Mouse (Mus musculus) liver, embryonic 13.5 days (tissue): ENCODE results near the gene Keap1. TPM values are rescaled to one million over a fixed set of nuclear protein-coding genes. Genes with fewer than 3 reads are reported as not detected.
A peak's percentile ranks its signal among the peaks of the same experiment; 100 is the strongest.
"Not testable (repeated sequence)": the region's sequence is repeated elsewhere in the genome, so short reads cannot be mapped to it uniquely, and the experiment has no call there.

ENCODE experiments used
- ATAC-seq: fragments of 200-750 bp; cut with Nextera tagmentation; 2 replicates; pipeline ENCODE4 v1.8.0; 2017; ENCODE audit warnings: low read depth, mild to moderate bottlenecking, moderate number of reproducible peaks, moderate library complexity
- DNase-seq: peaks from one replicate; pipeline ENCODE4 v3.0.0; 2022
- H3K27ac ChIP-seq: fragments of 300-500 bp; sonication (generic); 2 replicates; pipeline ENCODE4 v1.5.1; 2015; ENCODE audit warnings: moderate library complexity, mild to moderate bottlenecking, inconsistent platforms
- H3K27me3 ChIP-seq: fragments of 300-500 bp; sonication (generic); 2 replicates; pipeline ENCODE4 v1.6.1; 2015; ENCODE audit warnings: mild to moderate bottlenecking, inconsistent platforms
- H3K36me3 ChIP-seq: fragments of 300-500 bp; sonication (generic); 2 replicates; pipeline ENCODE4 v1.6.1; 2015; ENCODE audit warnings: mild to moderate bottlenecking, inconsistent platforms
- H3K4me1 ChIP-seq: fragments of 300-500 bp; sonication (generic); replicated peaks from 2 replicates; pipeline ENCODE4 v1.6.1; 2015; ENCODE audit warnings: inconsistent platforms
- H3K4me2 ChIP-seq: fragments of 300-500 bp; sonication (generic); 2 replicates; pipeline ENCODE4 v1.6.1; 2015; ENCODE audit warnings: inconsistent platforms, mild to moderate bottlenecking, moderate library complexity
- H3K4me3 ChIP-seq: fragments of 300-500 bp; sonication (generic); replicated peaks from 2 replicates; pipeline ENCODE4 v1.5.1; 2015; ENCODE audit warnings: mild to moderate bottlenecking, inconsistent platforms
- H3K9ac ChIP-seq: fragments of 300-500 bp; sonication (generic); 2 replicates; pipeline ENCODE4 v1.6.1; 2015; ENCODE audit warnings: mild to moderate bottlenecking, inconsistent platforms
- H3K9me3 ChIP-seq: fragments of 300-500 bp; sonication (generic); replicated peaks from 2 replicates; pipeline ENCODE4 v1.6.1; 2016; ENCODE audit warnings: inconsistent platforms
- WGBS: fragments of 180-500 bp; shearing (Covaris S2); methylation state at CpG from one replicate; pipeline ENCODE4 v1.1.7; 2015; ENCODE audit not compliant: insufficient replicate concordance; 5-methylcytosine and 5-hydroxymethylcytosine counted together
- polyA plus RNA-seq: library from polyadenylated mRNA; unstranded; fragments of >200 nt; fragmentation: Nextera tagmentation; extraction: Ambion mirVana; gene quantifications from 2 replicates; pipeline ENCODE4 v1.2.1, GENCODE M21; 2015

Gene Keap1
- polyA plus RNA-seq, 1 experiment from 2014 or later, result 31.9 TPM

GRCm38 (mm10) chr9:21211624-21212023 lies 27.5 kb downstream of the Keap1 start:
- H3K4me2 ChIP-seq, result no peak overlapping the region
- H3K36me3 ChIP-seq, result peaks cover 6% of the 10 kb centered on the region; the same call in 1 of the 2 replicates
- H3K27me3 ChIP-seq, result no peaks in the 10 kb centered on the region
- no peak overlapping the region for H3K9ac ChIP-seq
- ATAC-seq (no peak), DNase-seq (no peak)
- H3K4me3 ChIP-seq, result no peak overlapping the region
- peaks cover 4% of the 10 kb centered on the region for H3K4me1 ChIP-seq
- 79% methylated on average over 7 of the region's 7 CpGs for WGBS
- no peak overlapping the region for H3K27ac ChIP-seq
- no peaks in the 10 kb centered on the region for H3K9me3 ChIP-seq

GRCm38 (mm10) chr9:21210821-21211220 lies 28.3 kb downstream of the Keap1 start:
- H3K27me3 ChIP-seq, result no peaks in the 10 kb centered on the region
- no peaks in the 10 kb centered on the region for H3K9me3 ChIP-seq
- ATAC-seq, result peak; percentile 37; the same call in 1 of the 2 replicates
- H3K4me2 ChIP-seq, result no peak overlapping the region
- DNase-seq, result no peak
- no peak overlapping the region; the same call in 1 of the 2 replicates for H3K27ac ChIP-seq
- H3K36me3 ChIP-seq, result peaks cover 13% of the 10 kb centered on the region; the same call in 1 of the 2 replicates
- 77% methylated on average over 6 of the region's 6 CpGs for whole genome bisulfite sequencing
- no peak overlapping the region for H3K4me3 ChIP-seq
- no peak overlapping the region for H3K9ac ChIP-seq
- peaks cover 4% of the 10 kb centered on the region for H3K4me1 ChIP-seq

GRCm38 (mm10) chr9:21208626-21209025 lies 30.5 kb downstream of the Keap1 start:
- Histone ChIP-seq H3K4me3 (no peak overlapping the region), H3K9ac (no peak overlapping the region), H3K9me3 (no peaks in the 10 kb centered on the region), H3K36me3 (peaks cover 13% of the 10 kb centered on the region), H3K27me3 (no peaks in the 10 kb centered on the region), H3K27ac (no peak overlapping the region), H3K4me2 (no peak overlapping the region), H3K4me1 (peaks cover 17% of the 10 kb centered on the region)
- 54% methylated on average over 2 of the region's 2 CpGs for WGBS
- ATAC-seq, result no peak
- DNase-seq, result no peak

GRCm38 (mm10) chr9:21206848-21207247 lies 32.3 kb downstream of the Keap1 start:
- Histone ChIP-seq H3K9me3 (no peaks in the 10 kb centered on the region), H3K9ac (no peak overlapping the region), H3K27ac (no peak overlapping the region), H3K27me3 (no peaks in the 10 kb centered on the region), H3K36me3 (peaks cover 13% of the 10 kb centered on the region), H3K4me3 (no peak overlapping the region), H3K4me1 (peaks cover 17% of the 10 kb centered on the region), H3K4me2 (no peak overlapping the region)
- WGBS, result 77% methylated on average over 6 of the region's 6 CpGs
- DNase-seq (no peak), ATAC-seq (no peak)

DNA sequence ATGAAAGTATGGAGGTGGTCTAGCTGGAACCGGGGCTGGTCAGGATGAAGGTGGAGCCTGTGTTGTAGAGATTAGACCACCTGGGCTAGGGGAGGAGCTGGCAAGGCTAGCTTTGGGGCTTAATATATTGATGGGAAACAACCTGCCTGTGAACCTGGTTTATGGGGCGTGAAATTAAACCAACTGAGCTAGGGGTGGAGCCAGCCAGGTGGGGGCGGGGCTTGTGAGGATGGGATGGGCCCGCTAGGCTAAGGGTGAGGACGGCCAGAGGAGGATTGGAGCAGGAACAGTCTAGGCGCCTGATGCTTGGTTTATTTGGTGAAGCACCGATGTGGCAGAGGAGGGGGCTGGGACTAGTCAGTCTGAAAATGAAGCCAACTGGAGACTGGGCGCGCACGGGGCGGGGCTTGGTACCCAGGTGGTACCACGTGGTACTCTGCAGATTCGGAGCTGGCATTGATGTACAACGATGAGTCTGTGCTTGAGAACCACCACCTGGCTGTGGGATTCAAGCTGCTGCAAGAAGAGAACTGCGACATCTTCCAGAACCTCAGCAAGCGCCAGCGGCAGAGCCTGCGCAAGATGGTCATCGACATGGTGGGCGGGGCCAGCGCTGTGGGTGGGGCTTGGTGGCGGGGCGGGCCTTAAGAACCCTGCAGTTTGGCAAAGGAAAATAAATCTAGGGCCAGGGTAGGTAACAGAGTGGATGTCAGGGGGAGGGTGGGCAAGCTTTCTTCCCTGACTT lies 34.5 kb downstream of the Keap1 start:
- Histone ChIP-seq H3K36me3 (peaks cover 7% of the 10 kb centered on the region; the same call in 1 of the 2 replicates), H3K27ac (no peak overlapping the region), H3K4me3 (peak overlapping the region; percentile 37), H3K4me2 (peak overlapping the region; percentile 47), H3K27me3 (no peaks in the 10 kb centered on the region), H3K9ac (no peak overlapping the region; the same call in 1 of the 2 replicates), H3K9me3 (no peaks in the 10 kb centered on the region), H3K4me1 (peaks cover 13% of the 10 kb centered on the region)
- peak; percentile 4 for DNase-seq
- 51% methylated on average over 23 of the region's 23 CpGs for WGBS
- ATAC-seq, result peak; percentile 24

- peaks cover 13% of the 10 kb centered on the region for H3K4me1 ChIP-seq
Observed at GRCm38 (mm10) chr9:21204156-21204527, 35.0 kb downstream of the Keap1 start.

GRCm38 (mm10) chr9:21198960-21199359 lies 40.2 kb downstream of the Keap1 start:
- H3K4me1 ChIP-seq, result peaks cover 11% of the 10 kb centered on the region
- ATAC-seq (no peak), DNase-seq (no peak)
- no peak overlapping the region for H3K4me2 ChIP-seq
- H3K9me3 ChIP-seq, result no peaks in the 10 kb centered on the region
- H3K9ac ChIP-seq, result no peak overlapping the region
- no peaks in the 10 kb centered on the region for H3K36me3 ChIP-seq
- no peak overlapping the region for H3K4me3 ChIP-seq
- no peaks in the 10 kb centered on the region for H3K27me3 ChIP-seq
- WGBS, result 78% methylated on average over 3 of the region's 3 CpGs
- H3K27ac ChIP-seq, result no peak overlapping the region

More at GRCm38 (mm10) chr9:21204156-21204527, 35.0 kb downstream of the Keap1 start:
- H3K4me3 ChIP-seq, result no peak overlapping the region
- ATAC-seq (no peak; the same call in 1 of the 2 replicates), DNase-seq (no peak)
- H3K9ac ChIP-seq, result no peak overlapping the region
- no peaks in the 10 kb centered on the region for H3K9me3 ChIP-seq
- H3K27me3 ChIP-seq, result no peaks in the 10 kb centered on the region
- no peak overlapping the region for H3K27ac ChIP-seq
- H3K4me2 ChIP-seq, result no peak overlapping the region
- peaks cover 7% of the 10 kb centered on the region; the same call in 1 of the 2 replicates for H3K36me3 ChIP-seq
- 39% methylated on average over 8 of the region's 8 CpGs for WGBS

DNA sequence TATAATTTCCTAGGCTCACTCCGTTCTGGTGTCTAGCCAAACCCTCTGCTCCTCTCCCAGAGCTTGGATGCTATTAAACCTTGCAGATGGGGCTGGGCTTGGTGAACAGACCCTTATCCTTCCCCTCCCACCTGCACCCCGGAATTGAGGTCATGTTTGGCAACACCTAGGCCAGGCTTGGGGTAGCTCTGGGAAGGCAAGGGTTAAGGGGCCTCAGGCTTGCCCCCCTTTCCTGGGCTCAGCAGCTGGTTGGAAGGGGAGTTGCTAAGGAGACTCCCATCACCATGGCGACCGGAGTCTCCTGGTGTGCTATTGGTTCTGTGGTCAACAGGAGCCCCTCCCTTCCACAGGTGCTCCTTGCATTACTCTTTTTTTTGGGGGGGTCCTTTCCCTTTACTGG lies 41.2 kb downstream of the Keap1 start:
- no peak for DNase-seq
- Histone ChIP-seq H3K4me3 (no peak overlapping the region), H3K27me3 (no peaks in the 10 kb centered on the region), H3K27ac (no peak overlapping the region), H3K9ac (no peak overlapping the region), H3K9me3 (no peaks in the 10 kb centered on the region), H3K4me1 (peaks cover 10% of the 10 kb centered on the region), H3K4me2 (no peak overlapping the region), H3K36me3 (no peaks in the 10 kb centered on the region)
- 67% methylated on average over 4 of the region's 4 CpGs for WGBS
- no peak for ATAC-seq

- no peak overlapping the region for H3K9ac ChIP-seq
Observed at GRCm38 (mm10) chr9:21196521-21197433, 42.4 kb downstream of the Keap1 start.

GRCm38 (mm10) chr9:21195736-21196505 lies 43.2 kb downstream of the Keap1 start:
- H3K4me1 ChIP-seq, H3K4me2 ChIP-seq, H3K4me3 ChIP-seq, DNase-seq, H3K27me3 ChIP-seq, ATAC-seq, H3K9ac ChIP-seq, H3K9me3 ChIP-seq, H3K27ac ChIP-seq, H3K36me3 ChIP-seq: not testable (repeated sequence)
- WGBS, result 74% methylated on average over 7 of the region's 7 CpGs

More at GRCm38 (mm10) chr9:21196521-21197433, 42.4 kb downstream of the Keap1 start:
- H3K27ac ChIP-seq, result no peak overlapping the region
- no peak overlapping the region for H3K4me3 ChIP-seq
- H3K9me3 ChIP-seq, result no peaks in the 10 kb centered on the region
- peaks cover 10% of the 10 kb centered on the region for H3K4me1 ChIP-seq
- 71% methylated on average over 19 of the region's 19 CpGs for WGBS
- DNase-seq (no peak), ATAC-seq (no peak)
- peak overlapping the region; percentile 14; the same call in 1 of the 2 replicates for H3K4me2 ChIP-seq
- no peaks in the 10 kb centered on the region for H3K36me3 ChIP-seq
- no peaks in the 10 kb centered on the region for H3K27me3 ChIP-seq
